Mouse (Mus musculus) stomach, postnatal 0 days (tissue): ENCODE measurements around the gene Gzmn.

ENCODE experiments used
- CTCF ChIP-seq: IDR thresholded peaks from 2 replicates; pipeline ENCODE4 v1.5.1; 2016; ENCODE audit warnings: antibody characterized with exemption, low read depth, mild to moderate bottlenecking, moderate library complexity
- EP300 ChIP-seq: optimal IDR thresholded peaks from 2 replicates; pipeline ENCODE3; 2016; ENCODE audit warnings: antibody characterized with exemption

DNA sequence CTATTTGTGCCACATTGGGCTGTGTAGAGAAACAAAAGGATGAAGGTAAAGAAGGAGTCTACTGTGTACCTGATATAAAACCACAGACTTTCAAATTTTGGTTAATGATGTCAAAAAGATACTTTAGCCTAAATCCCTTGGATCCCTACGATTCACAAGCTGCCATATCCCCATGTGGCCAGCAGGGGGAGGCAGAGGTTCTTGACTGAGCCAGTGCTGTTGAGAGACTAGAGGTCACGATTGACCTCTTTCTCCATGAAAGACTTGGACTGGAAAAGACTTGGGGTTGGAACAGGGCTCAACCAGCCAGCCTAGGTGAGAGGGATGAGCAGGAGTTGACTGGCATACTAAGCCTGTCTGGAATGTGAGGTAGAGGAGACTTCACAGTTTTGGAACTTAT lies 29.6 kb upstream of the Gzmn start:
- no peak for TF ChIP-seq EP300
- TF ChIP-seq CTCF = peak; percentile 95
